Mouse (Mus musculus) limb, embryonic 15.5 days (tissue): ENCODE data around the gene Gpr161. TPM values are rescaled to one million over a fixed set of nuclear protein-coding genes. Genes with fewer than 3 reads are reported as not detected.

Source experiments
- ATAC-seq: fragments of 200-750 bp; cut with Nextera tagmentation; 2 replicates; pipeline ENCODE4 v1.8.0; 2017; ENCODE audit warnings: low read depth, moderate TSS enrichment; ENCODE audit not compliant: insufficient number of reproducible peaks, low FRiP score, low TSS enrichment
- H3K27ac ChIP-seq: fragments of 300-500 bp; sonication (generic); 2 replicates; pipeline ENCODE4 v1.5.1; 2015; ENCODE audit warnings: moderate library complexity, mild to moderate bottlenecking, inconsistent platforms
- H3K27me3 ChIP-seq: fragments of 300-500 bp; sonication (generic); 2 replicates; pipeline ENCODE4 v1.6.1; 2015; ENCODE audit warnings: inconsistent platforms
- H3K36me3 ChIP-seq: fragments of 300-500 bp; sonication (generic); 2 replicates; pipeline ENCODE4 v1.6.1; 2015; ENCODE audit warnings: inconsistent platforms
- H3K4me1 ChIP-seq: fragments of 300-500 bp; sonication (generic); 2 replicates; pipeline ENCODE4 v1.6.1; 2015; ENCODE audit warnings: inconsistent platforms
- H3K4me2 ChIP-seq: fragments of 300-500 bp; sonication (generic); 2 replicates; pipeline ENCODE4 v1.6.1; 2015; ENCODE audit warnings: mild to moderate bottlenecking, inconsistent platforms
- H3K4me3 ChIP-seq: fragments of 300-500 bp; sonication (generic); 2 replicates; pipeline ENCODE4 v1.5.1; 2015; ENCODE audit warnings: mild to moderate bottlenecking, inconsistent platforms
- H3K9ac ChIP-seq: fragments of 300-500 bp; sonication (generic); 2 replicates; pipeline ENCODE4 v1.6.1; 2015; ENCODE audit warnings: inconsistent platforms
- H3K9me3 ChIP-seq: fragments of 300-500 bp; sonication (generic); 2 replicates; pipeline ENCODE4 v1.6.1; 2016; ENCODE audit warnings: inconsistent platforms
- WGBS: fragments of 180-500 bp; shearing (Covaris S2); methylation state at CpG from one replicate; pipeline ENCODE4 v1.1.7; 2015; 5-methylcytosine and 5-hydroxymethylcytosine counted together
- polyA plus RNA-seq: library from polyadenylated mRNA; unstranded; fragments of >200 nt; fragmentation: Nextera tagmentation; extraction: Ambion mirVana; gene quantifications from 2 replicates; pipeline ENCODE4 v1.2.1, GENCODE M21; 2015

Gene Gpr161
- polyA plus RNA-seq, 1 experiment from 2014 or later, result 1.3 TPM

DNA sequence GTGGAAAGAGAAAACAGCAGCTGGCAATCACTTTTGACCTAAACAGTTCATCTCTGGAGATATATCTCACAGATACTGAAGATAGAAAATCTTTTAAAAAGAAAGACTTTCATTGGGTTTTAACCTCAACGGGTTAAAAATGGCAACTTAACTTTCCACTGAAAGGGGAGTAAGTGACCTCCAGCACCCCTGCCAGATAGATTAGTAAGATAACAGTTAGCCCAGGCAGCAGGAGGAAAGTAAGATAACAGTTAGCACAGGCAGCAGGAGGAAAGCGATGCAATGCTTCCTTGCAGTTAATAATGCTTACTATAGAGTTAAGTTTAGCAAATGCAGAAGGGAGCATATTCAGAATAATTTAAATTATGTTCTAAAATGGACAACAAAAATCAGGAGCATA, 60.8 kb downstream of the Gpr161 start:
- Histone ChIP-seq H3K27me3 (no peaks in the 10 kb centered on the region), H3K9ac (no peak overlapping the region), H3K4me1 (no peaks in the 10 kb centered on the region), H3K4me2 (no peak overlapping the region), H3K4me3 (no peak overlapping the region), H3K36me3 (peaks cover 9% of the 10 kb centered on the region), H3K9me3 (no peaks in the 10 kb centered on the region), H3K27ac (no peak overlapping the region)
- ATAC-seq, result no peak
- WGBS, result 54% methylated on average over 2 of the region's 2 CpGs

DNA sequence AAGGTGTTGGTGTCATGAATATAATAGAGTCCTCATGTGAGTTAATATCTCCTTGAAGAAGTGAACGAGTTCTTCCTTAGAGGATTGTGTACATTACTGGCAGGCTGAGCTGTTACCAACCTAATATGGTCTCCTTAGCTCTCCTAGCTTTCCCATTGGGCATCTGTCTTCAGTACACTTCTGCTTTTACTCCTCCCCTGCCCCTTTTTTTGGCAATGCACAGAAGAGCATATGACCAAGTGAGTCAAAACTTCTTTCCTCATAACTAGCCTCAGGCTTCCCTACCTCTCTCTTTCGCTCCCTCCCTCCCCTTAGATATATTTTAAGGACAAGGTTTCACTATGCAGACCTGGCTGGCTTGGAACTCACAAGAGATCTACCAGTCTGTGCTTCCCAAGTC, 67.7 kb downstream of the Gpr161 start:
- H3K4me1 ChIP-seq, result no peaks in the 10 kb centered on the region
- no peak overlapping the region for H3K9ac ChIP-seq
- no peaks in the 10 kb centered on the region for H3K27me3 ChIP-seq
- no peaks in the 10 kb centered on the region for H3K36me3 ChIP-seq
- H3K27ac ChIP-seq, result no peak overlapping the region
- ATAC-seq, result no peak
- 91% methylated on average over 2 of the region's 2 CpGs for WGBS
- no peak overlapping the region for H3K4me3 ChIP-seq
- no peaks in the 10 kb centered on the region for H3K9me3 ChIP-seq
- H3K4me2 ChIP-seq, result no peak overlapping the region

DNA sequence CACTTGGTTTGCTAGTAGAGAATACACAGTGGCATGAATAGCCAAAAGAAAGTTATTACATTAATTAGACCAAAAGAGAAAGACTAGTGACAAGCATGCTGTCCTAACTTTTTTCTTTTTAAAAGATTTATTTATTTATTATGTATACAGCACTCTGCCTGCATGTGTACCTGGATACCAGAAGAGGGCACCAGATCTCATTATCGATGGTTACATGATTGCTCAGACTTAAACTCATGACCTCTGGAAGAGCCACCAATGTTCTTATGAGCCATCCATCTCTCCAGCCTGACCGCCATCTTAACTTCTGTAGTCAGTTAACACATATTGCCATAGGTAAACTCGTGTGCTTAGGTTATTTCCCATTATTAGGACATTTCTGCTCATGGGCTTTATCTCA, 69.5 kb downstream of the Gpr161 start:
- Histone ChIP-seq H3K36me3 (no peaks in the 10 kb centered on the region), H3K9ac (no peak overlapping the region), H3K27ac (no peak overlapping the region), H3K4me1 (no peaks in the 10 kb centered on the region), H3K9me3 (no peaks in the 10 kb centered on the region), H3K4me2 (no peak overlapping the region), H3K27me3 (no peaks in the 10 kb centered on the region), H3K4me3 (no peak overlapping the region)
- 91% methylated on average over 3 of the region's 3 CpGs for WGBS
- ATAC-seq, result no peak

DNA sequence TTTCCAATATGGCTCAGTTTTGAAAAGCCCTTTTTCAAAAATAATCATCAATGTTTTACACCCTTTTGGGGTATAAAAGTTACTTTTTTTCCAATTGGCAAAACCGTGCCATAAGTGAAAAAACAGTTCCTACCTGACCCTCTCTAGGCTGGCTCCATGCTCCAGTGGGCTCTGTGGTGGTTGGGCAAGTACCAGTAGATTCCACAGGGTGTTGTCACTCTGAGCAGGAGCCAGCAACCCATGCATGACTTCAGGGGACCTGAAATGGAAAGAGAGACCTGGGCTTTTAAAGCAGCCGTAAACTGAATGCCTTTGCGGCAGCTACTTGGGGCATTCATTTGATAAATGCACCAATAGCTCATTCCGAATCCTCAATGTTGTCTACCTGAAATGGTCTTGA, 75.4 kb downstream of the Gpr161 start:
- Histone ChIP-seq H3K9me3 (no peaks in the 10 kb centered on the region), H3K9ac (no peak overlapping the region), H3K27me3 (no peaks in the 10 kb centered on the region), H3K4me2 (no peak overlapping the region), H3K4me3 (no peak overlapping the region), H3K36me3 (no peaks in the 10 kb centered on the region), H3K4me1 (no peaks in the 10 kb centered on the region), H3K27ac (no peak overlapping the region)
- no peak for ATAC-seq
- 89% methylated on average over 4 of the region's 4 CpGs for WGBS

DNA sequence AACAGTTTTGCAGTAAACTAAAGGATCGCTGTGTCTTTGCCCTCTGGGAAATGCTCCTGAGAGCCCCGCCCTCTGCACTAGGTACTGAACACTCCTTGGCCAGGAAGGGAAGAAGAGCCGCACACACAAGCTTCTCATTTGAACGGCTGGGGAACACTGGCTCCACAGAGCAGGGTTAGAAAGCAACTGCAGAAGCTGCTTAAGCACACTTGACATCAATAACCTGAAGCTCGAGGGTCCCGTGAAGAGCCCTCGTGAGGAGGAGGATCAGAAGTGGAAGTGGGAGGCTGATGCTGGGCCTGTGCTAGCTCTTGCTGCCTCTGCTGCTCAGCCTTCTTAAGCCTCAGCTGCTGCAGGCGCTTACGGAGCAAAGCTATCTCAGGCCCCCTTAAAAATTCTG, 78.2 kb downstream of the Gpr161 start:
- Histone ChIP-seq H3K27me3 (no peaks in the 10 kb centered on the region), H3K27ac (no peak overlapping the region), H3K4me2 (no peak overlapping the region), H3K36me3 (no peaks in the 10 kb centered on the region), H3K4me3 (no peak overlapping the region), H3K4me1 (no peaks in the 10 kb centered on the region), H3K9me3 (no peaks in the 10 kb centered on the region), H3K9ac (no peak overlapping the region)
- ATAC-seq, result no peak
- 58% methylated on average over 9 of the region's 9 CpGs for WGBS

Other genes starting within 250 kb of the Gpr161 start
- not detected in 2 replicates for gene Tbx19, start 135.0 kb upstream of the Gpr161 start, polyA plus RNA-seq
- 22.2 and 24.0 TPM in 2 replicates for gene Sft2d2, start 101.4 kb upstream of the Gpr161 start, polyA plus RNA-seq
- gene Tiprl, start 58.8 kb upstream of the Gpr161 start, polyA plus RNA-seq, result 93.2 and 95.3 TPM in 2 replicates
- gene Dcaf6, start 164.7 kb downstream of the Gpr161 start, polyA plus RNA-seq, result 18.8 and 19.8 TPM in 2 replicates
- gene Mpc2, start 164.8 kb downstream of the Gpr161 start, polyA plus RNA-seq, result 135 and 146 TPM in 2 replicates
- gene Adcy10, start 189.4 kb downstream of the Gpr161 start, polyA plus RNA-seq, result 0.13 TPM in 1 of 2 replicates, not detected in the other